Mouse (Mus musculus) T-helper 2 cell (primary cell): ENCODE data around the gene Marco.

Source experiments
- in situ Hi-C: fragments of 300-600 bp; cut with MboI, MseI; formaldehyde crosslinking; loops from one replicate; pipeline ENCODE4 v1.15.1; 2025; ENCODE audit warnings: high pct_unique_total_duplicates

The Marco gene

DNA sequence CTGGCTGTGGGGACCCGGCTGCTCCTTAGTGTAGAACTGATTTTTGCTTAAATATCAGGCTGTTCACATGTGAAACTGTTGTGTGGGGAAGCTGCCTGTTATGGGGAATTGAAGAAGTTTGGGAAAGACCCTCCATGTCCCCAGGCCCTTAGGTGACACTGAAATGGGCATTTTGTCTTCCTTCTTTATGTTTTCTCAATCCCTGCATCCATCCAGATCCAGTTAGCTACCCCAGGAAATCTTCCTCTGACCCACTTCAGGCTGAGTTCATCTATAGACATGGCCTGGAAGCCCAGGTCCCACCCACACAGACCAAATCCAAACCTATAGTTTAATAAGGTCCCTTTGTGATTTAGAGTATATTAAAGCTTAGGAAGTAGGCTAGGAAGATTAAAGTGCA lies at the start of gene Marco:
Gene Marco, minus strand, starts transcription at position 101 of the 400 bp plus-strand sequence.
- in situ Hi-C loops = no loop called here

DNA sequence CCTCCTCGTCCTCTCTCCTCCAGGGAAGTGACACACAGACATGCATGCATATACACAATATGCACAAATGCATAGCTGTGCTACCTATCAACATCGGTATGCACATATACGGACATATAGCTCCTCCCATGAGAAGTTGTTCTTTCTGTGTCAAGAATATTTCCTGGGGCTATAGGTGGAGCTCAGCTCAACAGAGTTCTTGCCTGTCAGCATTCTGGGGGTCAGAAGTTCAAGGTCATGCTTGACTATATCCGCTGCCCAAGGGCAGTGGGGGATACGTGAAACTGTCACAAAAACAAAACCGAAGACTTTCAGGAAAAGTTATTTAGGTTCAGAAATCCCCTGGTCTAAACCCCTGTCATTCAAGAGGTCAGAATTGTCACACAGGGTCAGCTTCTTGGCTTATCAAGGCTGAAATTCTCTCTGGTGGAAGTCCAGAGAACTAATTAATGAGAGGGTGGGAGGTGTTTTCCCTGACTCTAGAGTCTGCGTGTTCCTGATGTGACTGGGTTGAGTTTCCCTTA lies 34.7 kb upstream of the Marco start:
- in situ Hi-C loops = loop anchor here (10.0 kb wide), 1 partner anchor 305 kb away; no protein-coding TSS in a partner anchor

DNA sequence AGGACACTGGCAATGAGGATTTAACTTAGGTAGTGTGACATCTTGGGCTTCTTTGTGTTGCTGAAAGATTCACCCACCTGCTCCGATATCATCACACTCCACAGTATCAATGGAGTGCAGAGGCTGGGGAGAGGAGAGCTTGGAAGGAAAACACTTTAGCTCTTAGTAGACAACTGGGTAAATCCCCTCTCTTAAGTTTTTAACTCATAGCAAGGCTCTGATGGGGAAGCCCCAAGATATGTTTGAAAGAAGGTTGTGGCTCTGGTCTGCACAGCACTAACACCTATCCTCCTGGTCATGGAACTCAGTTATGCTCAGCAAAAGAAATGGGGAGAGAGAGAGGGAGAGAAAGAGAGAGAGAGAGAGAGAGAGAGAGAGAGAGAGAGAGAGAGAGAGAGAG lies 32.2 kb upstream of the Marco start:
- in situ Hi-C loops = no loop called here

DNA sequence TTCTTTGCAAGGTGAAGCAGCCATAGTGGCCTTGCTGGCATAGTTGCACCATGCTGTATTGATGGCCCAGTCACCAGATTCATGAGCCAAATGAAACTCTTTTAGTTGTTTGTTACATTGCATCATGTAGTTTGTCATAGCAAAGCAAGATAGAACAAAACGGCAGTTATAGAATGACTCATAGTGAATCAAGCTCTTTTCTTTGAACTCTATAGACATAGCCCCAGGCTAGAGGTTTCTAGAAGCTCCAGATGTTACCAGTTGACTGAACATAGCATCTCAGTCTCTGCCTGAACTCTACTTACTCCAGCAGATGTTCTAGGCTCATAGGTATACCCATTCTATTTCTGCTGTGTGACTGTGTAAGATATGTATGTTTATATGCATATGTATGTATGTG lies 31.1 kb upstream of the Marco start:
- in situ Hi-C loops = no loop called here

DNA sequence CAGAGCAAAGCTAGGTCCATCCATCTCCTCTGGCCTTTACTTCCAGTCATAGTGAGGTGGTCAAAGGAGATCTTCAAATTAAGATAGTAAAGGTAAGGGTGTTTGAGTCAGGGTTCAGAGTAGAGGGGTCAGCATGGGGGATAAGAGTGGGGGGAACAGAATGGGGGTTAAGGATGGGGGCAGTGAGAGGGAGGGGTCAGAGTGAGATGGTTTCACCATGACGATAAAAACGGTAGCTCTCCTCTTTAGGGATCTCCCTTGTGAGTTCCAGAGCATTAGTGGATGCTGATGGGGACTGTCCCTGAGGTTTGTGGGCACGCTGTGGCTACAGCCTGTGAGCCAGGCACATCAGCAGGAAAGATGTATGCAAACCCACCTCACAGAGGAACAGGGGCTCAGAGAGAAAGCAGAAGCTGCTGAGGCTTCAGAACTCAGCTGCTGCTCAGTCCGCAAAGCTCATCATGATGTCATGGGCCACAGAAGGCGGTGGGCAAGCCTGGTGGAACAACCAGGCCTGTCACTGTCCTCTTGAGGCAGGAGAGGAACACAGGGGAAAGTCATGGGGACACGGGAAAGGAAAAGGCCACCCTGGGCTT lies 27.6 kb upstream of the Marco start:
- in situ Hi-C loops = no loop called here

DNA sequence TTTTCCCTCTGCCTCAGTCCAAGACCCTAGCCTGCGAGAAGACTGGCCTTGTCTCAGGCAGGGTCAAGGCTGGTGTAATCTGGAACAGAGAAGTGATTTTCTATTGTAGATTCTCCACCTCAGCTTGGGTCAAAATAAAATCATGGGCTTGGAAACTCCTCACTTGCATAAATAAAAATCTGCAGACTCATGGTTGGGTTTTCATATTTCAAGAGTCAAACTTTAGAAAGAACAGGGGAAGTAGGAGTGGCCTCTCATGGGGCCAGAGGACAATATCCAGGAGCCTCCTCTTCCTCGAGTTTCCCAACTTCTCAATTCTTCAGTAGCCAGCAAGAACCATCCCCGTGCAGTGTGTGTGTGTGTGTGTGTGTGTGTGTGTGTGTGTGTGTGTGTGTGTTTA lies 26.9 kb upstream of the Marco start:
- in situ Hi-C loops = no loop called here

DNA sequence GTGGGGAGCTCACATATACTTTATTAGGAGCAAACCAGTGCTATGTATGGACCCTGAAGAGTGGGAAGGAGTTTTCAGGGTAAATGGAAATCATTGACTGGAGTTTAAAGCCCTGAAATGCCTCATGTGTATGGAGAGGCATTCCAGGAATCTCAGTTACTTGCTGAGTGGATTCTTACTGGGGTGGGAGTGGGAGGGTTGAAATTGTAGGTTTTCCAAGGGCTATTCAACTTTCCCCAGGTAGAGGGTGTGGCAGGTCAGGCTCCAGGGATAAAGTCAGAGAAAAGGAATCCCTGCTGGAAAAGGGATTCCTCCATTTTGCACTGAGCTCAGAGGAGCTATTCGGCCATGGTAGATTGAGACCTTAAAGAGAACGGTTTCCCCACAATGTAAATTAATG lies 25.1 kb upstream of the Marco start:
- in situ Hi-C loops = no loop called here

DNA sequence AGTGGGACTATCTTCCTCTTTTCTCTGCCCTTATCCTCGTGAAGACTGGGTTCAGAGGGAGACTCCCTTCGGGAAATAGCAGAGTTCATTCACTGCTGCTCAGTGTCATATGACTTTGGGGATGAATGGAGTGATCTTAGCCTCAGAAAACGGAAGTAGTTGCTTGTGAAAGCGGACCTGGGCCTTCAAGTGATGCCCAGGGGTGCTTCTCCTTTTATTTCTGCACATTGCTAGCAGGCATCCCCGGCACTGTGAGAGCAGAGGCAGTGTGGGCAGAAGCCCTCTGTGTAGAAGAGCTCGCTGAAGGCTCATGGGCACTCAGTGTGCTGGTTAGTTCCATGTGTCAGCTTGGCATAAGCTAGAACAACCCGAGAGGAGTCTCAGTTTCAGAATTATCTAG lies 12.8 kb upstream of the Marco start:
- in situ Hi-C loops = no loop called here

DNA sequence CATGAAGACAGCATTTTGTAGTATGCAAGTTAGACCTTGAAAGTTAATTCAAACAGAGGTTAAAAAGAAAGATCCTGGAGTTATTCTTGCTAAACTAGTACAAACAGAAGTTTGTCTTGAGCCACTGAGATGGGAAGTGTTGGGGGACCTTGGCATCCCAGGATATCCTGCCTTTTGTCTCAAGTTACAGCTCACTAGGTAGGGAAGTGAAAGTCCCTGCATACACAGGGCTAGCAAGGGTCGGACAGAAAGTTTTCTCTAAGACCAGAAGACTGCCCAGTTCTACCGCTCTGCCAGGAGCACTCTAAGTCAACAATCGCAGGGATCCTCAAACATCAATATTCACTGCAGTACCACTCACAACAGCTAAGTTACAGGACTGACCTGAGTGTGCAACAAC lies 5.5 kb upstream of the Marco start:
- in situ Hi-C loops = no loop called here

DNA sequence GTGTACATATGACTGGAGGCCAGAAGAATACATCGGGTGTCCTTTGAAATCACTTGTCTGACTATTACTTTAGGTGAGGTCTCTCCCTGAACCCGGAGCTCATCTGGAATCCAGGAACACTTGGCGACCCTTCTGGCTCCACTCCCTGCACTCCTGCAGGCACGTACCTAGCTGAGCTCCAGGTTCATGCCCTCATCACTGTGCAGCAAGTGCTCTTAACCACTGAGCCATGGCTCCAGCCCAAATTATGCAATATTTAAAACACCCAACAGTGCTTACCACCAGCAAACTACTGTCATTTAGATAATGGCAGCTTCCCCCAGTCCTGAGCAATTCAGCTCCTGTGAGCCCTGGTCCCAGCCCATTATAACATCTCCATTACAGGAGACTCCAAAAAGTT lies 4.2 kb upstream of the Marco start:
- in situ Hi-C loops = no loop called here

DNA sequence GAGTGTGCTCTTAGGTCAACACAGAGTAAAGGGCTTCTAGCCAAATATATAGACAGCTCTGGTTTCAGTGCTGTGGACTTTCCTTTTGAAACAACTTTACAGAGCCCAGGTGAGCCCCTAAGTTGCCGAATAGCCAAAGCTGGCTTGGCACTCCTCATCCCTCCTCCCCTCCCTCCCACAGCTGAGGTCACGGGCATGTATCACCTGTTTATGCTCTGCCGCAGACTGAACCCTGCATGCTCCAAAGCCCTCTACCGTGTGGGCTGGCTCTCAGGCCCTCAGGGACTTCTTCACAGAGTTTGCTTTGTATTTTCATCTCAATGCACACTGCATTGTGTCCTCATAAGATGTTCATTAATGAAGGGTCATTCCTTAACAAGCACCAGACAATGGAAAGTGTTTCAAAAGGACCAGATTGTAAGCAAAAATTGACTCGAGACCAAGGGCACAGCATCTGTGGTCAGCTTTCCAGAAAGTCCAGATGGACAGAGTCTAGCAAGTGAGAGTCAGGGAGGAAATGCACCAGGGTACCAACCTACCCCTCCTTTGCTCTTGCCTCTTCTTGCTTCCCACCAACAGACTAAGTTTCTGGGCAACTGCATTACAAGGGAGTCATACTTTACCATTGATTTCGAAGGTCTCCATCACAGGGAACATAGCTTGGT lies 646 bp downstream of the Marco start:
- in situ Hi-C loops = no loop called here

DNA sequence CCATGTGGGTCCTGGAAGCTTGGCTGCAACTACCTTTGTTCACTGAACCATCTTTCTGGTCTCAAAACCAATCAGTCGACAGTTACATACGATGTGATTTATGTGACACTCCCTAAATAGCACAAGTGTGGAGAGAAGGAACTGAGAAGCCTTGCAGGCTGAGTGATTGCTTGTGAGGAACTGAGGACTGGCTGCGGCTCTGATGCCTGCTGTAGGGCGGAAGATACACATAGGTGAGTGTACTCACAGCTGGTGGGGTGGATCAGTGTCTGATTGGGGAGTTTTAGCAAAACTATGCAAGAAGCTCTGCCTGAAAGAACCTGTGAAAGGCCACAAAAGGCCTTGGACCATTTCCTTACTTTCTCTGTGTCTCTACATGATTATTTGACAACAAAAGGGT lies 3.3 kb downstream of the Marco start:
- in situ Hi-C loops = no loop called here

DNA sequence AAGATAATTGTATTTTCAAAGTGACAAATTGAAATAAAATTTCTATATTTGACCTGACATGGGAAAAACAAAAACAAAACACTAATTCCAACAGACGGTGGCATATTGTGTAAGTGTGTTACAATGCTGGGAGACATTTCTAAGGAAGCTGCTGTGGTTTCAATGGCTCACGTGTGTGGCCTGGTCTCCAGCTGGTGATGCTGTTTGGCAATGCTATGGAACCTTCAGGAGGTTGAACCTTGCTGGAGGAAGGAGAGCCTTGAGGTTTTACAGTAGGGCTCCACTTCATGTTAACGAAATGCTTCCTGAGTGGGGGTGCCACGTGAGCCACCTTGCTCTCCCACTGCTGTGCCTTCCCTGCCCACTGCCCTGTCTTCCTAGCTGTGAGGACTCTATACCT lies 6.8 kb downstream of the Marco start:
- in situ Hi-C loops = no loop called here

DNA sequence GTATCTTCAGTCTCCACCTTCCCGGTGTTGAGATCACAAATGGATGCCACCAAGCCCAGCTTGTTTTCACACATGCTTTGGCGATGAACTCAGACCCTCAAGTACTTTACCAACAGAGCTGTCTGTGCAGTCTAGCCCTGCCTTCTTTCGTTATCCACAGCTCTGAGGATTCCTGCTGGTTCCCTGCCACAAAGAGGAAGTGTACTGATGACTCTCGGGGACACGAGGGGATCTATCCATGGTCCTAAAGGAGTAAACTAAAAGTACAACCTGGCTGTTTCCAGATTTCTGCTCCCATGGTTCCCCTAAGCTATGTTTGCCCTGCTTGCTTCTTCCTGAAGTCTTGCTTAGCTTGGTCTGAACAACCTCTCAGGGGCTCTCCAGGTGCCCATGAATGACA lies 23.9 kb downstream of the Marco start:
- in situ Hi-C loops = no loop called here

DNA sequence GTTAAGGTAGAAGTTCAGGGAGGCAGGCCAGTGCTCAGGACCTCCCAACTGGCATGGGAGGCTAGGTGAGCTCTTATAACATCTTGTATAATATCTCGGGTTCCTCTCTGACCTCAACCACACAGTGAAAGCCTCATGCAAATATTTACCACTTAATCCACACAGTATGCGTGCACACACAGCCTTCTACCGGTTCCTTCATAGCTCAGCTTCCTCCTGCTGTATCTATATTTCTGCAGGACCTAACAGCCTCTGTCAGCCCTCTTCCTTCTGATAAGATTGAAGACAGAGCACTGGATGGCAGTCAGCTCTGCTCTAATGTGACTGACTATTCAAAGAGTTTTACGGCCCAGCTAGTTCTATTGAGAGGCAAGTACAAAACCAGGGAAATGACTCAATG lies 30.0 kb downstream of the Marco start:
- in situ Hi-C loops = no loop called here

DNA sequence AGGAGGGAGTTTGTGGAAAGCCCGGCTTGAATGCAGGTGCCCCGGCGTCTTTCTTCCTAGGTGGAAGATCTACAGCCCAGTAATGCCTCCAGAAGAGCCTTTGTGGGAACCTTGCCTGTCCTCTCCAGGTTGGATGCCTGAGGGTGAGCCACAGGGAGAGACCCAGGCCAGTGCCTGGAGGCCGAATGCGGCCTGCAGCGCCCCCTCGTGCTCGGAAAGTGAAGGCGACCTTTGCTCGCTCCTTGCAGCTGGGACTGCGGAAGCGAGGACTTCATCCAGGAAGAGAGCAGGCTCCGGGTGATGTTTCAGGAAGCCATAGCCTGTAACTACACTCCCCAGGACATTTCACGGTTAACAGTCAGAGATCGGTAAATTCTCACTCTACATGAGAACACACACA lies 35.9 kb downstream of the Marco start:
- in situ Hi-C loops = no loop called here

DNA sequence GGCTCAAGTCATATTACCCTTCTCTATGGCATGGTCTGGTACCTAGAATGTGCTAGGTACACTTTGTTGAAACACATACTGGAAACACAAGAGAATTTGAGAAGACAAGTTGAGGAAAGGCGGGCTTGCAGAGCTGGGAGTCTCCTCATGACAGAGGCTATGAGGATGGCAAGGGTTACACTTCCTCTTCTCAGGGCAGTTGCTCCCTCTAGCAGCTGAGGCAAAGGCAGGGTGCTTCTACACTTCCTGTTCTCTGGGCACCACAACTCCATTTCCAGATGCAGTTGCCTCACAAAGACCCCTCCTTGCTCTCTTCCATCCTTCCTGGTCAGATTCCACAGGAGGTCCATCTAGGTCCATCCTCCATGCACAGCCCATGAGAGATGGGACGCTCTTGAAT lies 37.5 kb downstream of the Marco start:
- in situ Hi-C loops = no loop called here

DNA sequence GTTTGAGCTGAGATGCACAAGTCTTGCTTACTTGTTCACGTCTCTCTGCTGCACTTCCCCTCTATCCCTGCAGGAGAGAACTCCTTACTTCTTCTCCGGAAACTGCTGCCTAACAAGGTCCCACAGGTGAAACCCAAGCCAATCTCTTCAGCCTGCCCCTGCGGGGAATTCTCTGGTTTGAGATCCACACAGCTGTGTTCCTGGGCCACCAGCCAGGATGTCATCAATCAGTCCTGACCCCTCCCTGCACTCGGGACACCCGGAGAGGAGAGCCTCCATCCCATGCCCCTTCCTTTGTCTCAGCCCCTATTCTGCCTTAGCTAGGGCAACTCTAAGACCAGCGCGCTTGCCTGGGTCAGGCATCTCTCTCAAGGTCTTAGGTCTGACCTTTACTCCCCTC lies 38.1 kb downstream of the Marco start:
- in situ Hi-C loops = no loop called here

DNA sequence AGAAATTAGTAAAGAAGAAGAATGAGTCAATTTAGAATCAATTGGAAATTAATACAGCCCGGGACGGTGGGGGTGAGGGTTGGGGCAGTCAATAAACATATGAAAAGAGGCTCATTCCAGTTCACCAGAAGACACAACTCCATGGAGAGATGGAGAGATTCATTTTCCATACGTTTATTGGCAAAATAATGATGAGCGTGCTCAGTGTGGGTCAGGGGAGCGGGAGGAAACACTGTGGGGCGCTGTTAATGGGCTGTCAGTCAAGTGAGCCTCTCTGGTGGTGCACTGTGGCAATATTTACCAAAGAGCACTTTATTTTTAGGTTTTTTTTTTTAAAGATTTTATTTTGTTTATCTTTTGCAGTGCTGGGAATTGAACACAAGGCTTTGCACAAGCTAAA lies 45.8 kb downstream of the Marco start:
- in situ Hi-C loops = no loop called here

DNA sequence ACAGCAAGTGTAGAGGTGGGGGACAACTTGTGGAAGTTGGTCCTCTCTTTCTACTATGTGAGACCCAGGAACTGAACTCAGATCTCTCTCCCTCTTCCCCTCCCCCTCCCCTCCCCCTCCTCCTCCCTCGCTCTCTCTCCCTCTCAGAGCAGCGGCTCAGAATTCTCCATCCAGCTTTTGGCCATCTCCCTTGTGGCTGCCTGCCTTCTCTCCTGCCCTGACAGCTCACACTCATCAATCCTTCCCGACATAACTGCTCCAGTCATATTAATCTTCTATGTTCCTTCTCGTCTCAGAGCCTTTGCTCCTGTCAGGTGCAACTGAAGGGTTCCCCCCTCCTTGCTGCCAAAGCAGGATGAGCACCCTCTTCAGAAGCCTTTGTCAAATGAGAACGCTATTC lies 46.3 kb downstream of the Marco start:
- in situ Hi-C loops = no loop called here

DNA sequence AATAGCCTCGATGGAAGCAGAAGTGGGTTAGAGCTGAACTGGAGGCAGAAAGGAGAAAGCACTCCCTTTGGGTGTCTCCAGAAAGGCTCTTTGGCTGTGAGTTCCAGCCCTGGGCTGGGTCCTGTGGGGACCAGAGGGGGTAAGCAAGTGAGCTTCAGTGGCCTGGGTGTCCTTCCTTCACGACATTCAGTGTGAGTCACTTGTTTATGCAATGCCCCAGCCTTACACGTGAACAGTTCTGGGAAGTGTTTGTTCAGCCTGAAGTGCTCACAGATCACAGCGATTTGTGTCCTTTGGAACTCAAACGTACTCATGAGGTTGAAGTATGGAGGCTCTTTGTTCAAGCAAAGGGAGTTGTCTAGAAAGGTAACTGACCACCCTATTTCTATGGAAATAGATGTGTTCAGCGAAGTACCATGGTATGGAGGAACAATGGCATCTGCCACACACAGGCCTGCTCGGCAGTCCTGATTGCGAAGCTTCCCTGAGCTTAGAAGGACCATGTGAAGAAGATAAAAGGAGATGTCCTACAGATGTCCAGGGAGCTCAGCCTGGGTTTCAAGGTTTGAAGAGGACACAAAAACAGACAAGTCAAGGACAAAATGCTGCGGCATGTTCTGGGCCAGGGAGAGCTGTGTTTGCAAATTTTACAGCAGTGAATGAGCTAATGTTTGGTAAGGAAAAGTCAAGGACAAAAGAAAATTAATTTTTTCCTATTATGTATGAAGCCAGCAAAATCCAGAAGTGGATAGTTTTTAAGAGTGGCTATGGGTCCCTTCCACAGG lies 53.1 kb downstream of the Marco start:
- in situ Hi-C loops = no loop called here

DNA sequence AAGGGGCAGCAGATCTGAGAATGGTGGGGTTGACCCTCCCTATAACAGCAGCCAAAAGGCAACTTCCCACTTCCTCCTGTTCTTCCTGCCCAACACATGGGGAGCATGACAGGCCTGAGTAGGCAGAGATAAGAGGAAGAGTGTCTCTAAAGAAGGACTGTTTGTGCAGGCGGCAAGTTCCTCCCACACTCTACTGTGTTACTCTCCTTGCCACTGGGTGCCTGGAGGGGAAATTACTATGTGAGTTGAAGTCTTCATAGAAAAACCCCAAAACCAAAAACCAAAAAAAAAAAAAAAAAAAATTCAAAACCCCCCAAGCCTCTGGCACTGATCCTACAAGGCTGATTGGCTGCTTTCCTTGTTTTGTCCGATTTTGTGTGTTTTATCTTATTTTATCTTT lies 55.2 kb downstream of the Marco start:
- in situ Hi-C loops = no loop called here

DNA sequence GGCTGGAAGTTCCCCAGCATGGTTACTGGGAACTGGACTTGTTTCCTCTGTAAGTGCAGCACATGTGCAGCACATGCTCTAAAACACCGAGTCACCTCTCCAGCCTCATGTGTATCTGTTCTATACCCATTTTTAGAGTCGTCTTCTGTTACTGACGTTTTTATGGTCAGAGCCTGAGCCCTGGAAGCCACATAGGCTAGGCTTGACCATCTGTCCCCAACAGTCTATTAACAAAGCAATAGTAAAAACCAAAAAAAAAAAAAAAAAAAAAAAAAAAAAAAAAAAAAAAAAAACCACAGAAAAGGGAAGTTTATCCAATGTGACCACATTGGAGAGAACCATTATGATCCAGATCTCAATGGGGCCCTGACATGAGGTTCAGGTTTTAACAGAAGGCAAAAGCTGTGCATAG lies 61.6 kb downstream of the Marco start:
- in situ Hi-C loops = no loop called here
